Mouse (Mus musculus) ovary, postnatal 36 days (tissue): ENCODE measurements around the gene Tomm40l.

Experiments used
- DNase-seq: peaks from one replicate; pipeline ENCODE4 v3.0.0; 2022; ENCODE audit warnings: low spot score, mixed read lengths

Tomm40l gene

DNA sequence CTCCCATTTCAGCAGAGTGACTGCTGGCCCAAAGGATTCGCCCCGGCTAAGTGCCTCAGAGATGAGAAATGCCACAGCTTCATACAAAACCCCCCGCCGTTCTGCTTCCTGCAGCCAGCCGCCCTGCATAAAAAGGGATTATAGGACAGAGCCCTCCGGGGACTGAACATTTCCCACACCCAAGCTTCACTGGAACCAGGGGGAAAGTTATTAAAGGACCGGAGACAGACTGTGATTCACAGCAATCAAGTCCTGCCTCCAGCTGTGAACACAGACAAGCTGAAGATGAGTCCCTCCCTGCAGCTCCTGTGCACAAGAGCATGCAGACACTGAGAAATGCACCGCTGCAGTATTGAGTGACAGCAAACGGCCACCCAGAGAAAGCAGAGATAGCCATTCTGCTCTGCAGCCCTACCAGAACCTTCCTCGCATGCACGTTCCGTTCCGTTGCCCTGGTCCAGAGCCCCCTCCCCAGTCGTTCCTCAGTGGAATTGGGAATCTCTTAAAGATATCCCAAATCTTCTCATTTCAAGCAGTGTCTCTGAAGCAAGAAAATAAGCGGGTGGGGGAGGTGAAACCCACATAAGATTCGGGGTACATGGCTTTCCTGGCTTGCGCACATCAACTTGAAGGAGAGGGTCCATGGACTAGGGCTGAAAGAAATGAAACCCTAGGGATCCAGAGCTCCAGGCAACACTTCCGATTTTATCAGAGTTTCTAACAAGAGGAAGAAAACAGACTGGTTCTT is 29.0 kb downstream of the Tomm40l start:
- no peak for DNase-seq

DNA sequence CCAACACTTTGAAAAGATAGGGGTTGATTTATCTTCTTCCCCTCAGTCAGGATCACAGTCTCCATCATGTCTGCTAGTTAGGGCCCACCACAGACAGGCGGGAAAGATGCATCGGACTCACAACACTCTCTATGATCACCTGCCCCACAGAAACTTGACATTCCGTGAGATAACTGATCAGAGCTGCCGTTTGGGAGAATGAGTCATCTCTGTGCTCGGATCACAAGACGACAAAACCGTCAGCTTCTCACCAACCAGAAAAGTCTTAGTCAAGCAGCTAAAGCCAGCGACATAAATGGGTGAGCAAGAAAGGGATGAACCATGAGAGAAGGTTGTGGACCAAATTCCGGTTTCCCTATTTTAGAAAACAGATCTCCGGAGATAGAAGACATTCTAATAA is 30.0 kb downstream of the Tomm40l start:
- DNase-seq = no peak

DNA sequence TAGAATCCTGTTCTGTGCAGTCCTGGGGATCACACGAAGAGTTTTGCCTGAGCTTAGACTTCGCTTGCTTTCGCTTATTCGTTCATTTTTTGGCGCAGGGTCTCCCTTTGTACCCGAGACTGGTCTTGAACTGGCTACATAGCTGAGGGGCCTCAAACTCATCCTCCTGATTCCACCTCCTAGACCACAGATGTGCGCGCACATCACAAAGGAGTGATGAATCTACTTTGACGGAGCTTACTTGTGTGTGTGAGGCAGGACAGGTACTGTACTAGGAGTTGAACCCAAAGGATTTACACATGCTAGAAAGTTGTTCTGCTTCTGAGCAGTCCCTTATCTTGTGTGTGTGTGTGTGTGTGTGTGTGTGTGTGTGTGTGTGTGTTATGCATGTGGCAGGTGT is 31.5 kb downstream of the Tomm40l start:
- DNase-seq = no peak

DNA sequence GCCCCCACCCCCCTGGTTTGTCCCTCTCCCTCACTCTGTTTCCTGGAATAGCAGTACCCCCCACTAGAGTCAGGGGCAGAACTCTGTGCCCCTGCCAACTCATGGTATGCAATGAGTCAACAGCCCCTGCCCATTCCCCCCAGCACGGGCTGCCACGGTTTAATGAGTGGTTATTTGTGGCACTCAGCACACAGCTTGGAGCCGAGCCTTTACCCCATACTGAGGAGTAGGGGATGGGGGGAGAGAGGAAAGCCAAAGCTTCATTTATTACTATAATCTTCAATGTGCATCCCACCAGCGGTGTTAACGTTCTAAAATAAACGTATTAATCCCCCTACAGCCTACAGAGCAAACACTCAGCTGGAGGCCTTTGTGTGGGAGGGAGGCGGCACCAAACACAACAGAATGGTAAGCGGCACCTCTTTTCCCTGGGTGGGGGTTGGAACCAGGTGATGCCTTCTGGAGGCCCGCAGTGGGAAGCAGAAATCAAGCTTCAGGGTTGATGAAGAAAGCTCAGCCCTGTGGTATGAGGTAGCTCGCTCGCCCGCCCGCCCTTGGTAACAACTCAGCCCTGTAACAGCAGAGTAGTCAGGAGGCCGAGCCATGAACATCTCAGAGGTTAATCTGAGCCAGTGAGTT is 32.7 kb downstream of the Tomm40l start:
- DNase-seq = peak; percentile 43

DNA sequence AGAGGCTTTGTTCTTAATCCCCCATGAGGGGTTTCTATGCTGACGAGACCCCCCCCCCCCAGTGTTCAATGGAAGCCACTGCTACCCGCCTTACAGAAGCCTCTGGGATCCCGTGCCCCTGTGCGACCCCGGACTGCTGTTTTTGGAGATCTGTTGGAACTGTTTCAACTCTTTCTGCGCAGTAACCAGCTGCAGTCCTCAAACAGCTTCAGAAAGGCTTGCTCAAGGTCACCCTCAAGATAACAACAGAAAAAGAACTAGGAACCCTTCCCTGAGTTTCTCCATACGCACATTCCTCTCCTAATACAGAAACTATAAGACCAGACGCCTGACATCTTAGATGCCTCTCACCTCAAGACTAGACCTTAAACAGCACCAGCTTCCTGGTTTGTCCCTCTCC is 33.3 kb downstream of the Tomm40l start:
- DNase-seq = peak; percentile 41

DNA sequence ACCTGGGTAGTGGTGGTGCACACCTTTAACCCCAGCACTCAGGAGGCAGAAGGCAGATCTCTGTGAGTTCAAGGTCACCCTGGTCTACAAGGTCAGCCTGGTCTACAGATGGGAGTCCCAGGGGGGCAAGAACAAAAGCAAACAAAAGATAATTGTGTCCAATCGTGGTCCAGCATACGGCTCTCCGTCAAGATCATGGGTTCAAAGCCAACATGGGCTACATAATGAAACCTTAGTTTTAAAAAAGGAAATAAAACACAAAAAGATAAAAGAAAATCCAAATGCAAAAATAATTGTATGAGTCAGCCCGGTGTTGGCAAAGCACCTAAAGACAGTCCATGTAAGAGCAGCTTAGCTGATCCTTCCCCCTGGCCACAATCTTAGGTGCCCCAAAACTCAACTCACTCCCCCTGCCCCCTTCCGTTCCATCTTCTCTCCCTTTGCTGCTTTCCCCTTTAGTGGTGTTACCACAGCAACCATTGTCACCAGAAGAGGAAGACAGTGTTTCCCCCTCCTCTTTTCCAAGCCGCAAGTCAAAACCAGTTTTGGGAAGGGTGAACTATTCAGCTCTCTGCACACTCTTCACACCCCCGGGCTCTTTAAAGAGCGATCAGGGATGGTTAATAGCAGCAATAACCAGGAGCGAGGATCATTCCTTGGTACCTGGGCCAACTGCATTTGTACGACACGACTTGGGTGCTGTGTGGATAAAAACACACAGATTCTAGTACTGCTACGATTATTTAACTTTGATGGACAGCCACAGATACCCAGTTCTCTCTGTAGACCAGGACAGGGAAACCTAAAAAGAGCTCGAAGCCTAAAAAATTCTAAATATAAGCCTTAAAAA is 34.2 kb downstream of the Tomm40l start:
- DNase-seq = no peak

DNA sequence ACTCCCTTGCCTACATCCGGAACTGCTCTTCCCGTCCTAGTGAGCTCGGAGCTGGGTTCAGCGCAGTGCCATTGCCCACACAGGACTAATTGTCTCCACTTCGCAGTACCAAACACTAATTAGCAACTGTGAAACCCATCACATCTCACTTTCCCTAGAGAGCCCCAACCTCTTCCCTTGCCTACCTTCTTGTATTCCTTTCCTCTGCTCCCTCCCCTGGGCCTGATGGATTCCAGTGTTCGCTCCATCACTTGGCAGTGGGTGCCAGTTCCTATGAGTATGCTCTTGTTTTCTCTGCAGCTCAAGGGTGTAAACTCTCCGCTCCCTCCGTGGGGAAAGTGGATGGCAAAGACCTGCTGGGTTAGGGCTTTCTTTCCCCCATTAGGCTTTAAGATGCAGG is 36.7 kb downstream of the Tomm40l start:
- DNase-seq = no peak

DNA sequence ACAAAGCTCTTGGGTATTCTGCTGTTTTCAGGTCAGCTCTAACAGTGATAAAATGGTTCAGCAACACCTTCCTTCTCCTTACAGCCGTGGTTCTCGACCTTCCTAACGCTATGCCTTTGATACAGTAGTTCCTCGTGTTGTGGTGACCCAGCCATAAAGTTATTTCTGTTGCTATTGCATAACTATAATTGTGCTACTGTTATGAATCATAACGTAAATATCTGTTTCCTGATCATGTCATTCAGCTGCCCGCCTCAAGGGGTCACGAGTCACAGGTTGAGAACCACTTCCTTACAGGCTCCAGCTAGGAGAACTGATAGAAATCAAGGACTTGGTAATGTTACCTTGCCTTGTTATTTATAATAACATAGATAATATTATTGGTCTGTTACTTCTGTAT is 38.0 kb downstream of the Tomm40l start:
- no peak for DNase-seq

DNA sequence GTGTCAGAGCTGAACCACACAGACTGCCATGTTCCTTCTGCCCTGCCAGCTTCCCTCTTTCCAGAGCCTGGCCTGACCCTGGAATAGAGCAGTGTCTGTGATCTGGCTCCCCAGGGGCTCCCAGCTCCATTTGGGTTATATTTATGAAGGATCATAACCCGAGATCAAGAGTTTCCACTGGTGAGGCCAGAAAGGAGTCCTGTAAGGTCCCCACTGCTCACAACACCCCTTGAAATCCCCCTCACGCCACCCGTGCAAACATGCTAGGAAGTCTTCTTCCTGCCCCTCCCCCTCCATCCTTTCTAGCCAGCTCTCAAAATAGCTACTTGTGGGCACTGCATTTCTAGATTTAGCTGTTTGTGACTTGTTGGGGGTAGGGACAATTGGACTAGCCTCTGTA is 38.7 kb downstream of the Tomm40l start:
- no peak for DNase-seq

DNA sequence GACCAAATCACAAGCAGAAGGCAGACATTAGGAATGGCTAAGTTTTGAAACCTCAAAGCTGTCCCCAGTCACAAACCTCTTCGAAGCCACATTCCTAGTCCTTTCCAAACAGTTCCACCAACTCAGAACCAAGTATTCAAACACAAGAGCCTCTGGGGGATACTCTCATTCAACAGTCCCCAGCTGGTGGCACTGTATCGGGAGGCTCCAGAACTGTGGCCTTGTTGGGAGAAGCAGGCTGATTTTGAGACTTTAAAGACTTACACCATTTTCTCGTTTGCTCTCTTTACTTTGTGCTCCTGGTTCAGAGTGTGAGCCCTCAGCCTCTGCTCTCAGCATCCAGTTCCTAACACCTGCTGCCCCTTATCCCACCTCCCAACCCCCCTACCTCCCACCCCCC is 39.3 kb downstream of the Tomm40l start:
- no peak for DNase-seq

DNA sequence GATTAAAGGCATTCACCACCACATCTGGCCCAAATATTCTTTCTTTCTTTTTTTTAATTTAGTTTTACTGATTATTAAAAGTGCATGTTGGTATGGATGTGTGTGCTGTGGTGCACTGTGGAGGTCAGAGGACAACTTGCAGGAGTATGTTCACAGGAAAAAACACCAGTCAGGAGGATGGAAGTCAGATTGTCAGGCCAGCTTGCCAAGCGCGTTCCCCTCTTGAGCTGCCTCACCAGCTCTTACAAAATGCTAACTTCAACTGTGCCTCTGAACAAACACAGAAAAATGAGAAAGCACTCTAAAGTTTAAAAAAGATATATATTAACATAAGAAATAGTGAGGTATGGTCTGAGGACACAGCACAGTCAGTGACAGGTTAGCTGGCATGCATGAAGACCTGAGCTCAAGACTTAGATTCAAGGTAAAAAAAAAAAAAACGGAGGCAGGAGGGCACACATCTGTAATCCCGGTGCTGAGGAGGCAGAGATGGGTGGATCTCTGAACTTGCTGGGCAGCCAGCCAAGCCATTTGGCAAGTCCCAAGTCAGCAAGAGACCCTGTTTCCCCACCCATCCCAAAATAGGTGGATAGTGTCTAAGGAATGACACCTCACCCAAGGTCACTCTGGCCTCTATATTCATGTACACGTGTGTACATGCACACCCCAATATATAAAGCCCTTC is 42.7 kb downstream of the Tomm40l start:
- DNase-seq = no peak

DNA sequence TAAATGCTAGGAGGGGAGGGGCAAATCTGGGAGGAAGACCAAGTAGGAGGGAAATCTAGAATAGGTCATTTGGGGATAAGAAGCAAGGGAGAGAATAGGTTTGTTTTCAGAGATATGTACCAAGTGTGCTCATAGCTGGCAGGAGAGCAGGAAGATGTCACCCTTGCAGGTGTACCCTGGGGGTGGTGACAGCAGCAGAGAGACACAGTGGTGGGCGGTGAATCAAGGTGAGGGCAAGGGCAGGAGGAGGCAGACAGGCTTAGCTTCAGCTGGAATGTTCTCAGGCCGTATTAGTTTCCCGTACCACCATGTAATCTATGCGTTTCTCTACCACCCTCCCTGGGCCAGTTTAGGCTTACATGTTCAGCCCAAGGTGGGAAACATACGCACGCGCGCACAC is 49.5 kb downstream of the Tomm40l start:
- no peak for DNase-seq

DNA sequence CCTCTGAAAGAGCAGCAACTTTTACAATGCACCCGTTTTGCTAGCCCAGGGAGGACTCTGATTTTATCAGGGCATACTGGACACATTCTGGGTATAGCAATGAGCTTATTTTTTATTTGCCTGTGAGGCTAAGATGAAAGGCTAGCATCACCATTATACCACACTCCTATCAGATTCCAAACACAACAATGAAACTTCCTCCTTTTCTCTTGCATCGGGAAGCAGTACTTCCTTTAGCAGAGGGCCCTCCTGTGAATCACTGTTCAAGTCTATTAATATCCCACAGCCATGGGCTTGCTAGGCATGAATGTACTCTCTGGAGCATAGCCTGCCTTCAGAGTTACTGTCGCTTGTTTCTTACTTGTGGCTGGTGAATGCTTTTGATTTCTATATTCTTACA is 51.2 kb downstream of the Tomm40l start:
- DNase-seq = no peak

DNA sequence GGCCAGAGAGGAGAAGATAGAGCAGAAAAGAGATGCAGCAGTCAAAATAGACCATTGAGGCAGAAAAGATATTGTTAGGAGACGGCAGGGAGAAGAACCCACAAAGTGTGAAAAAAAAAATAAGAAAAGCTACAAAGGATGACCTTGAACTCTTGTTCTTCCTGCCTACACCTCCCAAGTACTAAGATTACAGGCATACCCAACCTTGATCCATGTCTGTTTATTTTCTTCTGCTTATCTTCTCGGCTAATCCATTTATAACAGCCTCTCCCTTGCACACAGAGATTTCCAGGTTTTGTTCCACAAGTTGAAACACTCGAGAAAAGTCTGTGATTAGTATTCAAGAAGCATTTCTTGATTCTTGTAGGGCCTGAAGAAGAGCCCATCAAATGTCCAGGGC is 52.4 kb downstream of the Tomm40l start:
- DNase-seq = no peak

DNA sequence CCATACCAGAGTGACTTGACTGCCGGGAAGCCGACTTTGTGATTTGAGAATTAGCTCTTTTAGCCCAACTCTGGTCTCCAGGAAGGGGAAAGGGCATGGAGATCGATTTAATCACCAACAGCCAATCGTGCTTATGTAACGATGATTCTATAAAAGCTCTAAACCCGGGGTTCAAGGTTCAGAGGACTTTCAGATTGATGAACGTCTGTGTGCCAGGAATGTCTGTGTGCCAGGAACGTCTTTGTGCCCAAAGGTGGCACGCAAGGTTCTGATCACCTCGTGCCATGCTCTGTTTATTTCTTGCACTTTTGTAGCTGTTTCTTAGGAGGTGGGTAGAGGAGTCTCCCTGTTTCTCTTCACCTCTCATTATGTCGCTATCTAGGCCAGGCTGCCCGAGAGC is 53.4 kb downstream of the Tomm40l start:
- no peak for DNase-seq
